ENCODE assay signal across 10 mouse cellular contexts in the genomic region with DNA sequence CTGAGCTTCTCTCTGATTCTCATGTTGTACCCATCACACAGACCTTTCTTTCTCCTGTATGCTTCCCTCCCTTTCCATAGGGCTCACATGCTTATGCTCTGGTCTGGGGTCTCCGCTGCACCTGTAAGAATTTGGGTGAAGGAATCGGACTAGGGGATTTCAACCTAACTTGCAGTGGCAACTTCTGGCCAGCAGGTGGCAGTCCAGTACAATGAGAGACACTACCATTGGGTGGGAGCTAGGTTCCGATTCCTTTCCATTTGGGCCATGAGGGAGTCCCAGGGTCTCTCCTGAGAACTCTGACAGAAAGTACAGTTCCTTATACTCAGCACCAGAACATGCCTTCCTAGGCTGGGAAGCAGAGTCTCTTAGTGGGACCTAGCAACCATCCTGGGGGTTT. TPM values are rescaled to one million over a fixed set of nuclear protein-coding genes. Genes with fewer than 3 reads are reported as not detected.
DNase-seq lines count a peak whose midpoint lies in the region; ATAC-seq and TF ChIP-seq lines count a peak whose summit lies in the region.
"Had no signal": no experiment of that assay in that cellular context is flagged by ENCODE, and none has a peak within 500 bp of the region (broad histone marks: within the 10 kb centered on the region; RNA-seq: fewer than 3 reads in every experiment).

No protein-coding gene starts in this region.

- TF ChIP-seq POLR2A in testis, adult 2 months (IDR thresholded peaks at IDR 0.05; ENCODE audit: control insufficient read depth, low read depth, low read length) = no peak

- H3K9ac ChIP-seq in intestine, postnatal 0 days (ENCODE audit: low read depth, low read length) = no peak overlapping the region
- H3K9ac ChIP-seq in intestine, embryonic 16.5 days (ENCODE audit: low read depth, low read length) = no peak overlapping the region
- no peak overlapping the region for H3K9ac ChIP-seq in midbrain, embryonic 16.5 days (ENCODE audit: low read depth, low read length)
- H3K9ac ChIP-seq: embryonic facial prominence, embryonic 13.5 days had no signal

- no peaks in the 10 kb centered on the region for H3K4me1 ChIP-seq in intestine, postnatal 0 days (replicated peaks; ENCODE audit: control insufficient read depth, insufficient read depth, low read length)
- no peaks in the 10 kb centered on the region for H3K4me1 ChIP-seq in intestine, embryonic 16.5 days (ENCODE audit: control insufficient read depth, insufficient read depth, low read length)
- no peaks in the 10 kb centered on the region for H3K4me1 ChIP-seq in midbrain, embryonic 16.5 days (ENCODE audit: control insufficient read depth, insufficient read depth, low read length)
- H3K4me1 ChIP-seq in testis, adult 2 months (ENCODE audit: control insufficient read depth, insufficient read depth, low read length) = no peaks in the 10 kb centered on the region; the same call in none of the 2 replicates

- H3K9me3 ChIP-seq in intestine, postnatal 0 days (ENCODE audit: control insufficient read depth) = no peaks in the 10 kb centered on the region
- H3K9me3 ChIP-seq in intestine, embryonic 16.5 days (ENCODE audit: control insufficient read depth, low read length) = no peaks in the 10 kb centered on the region
- no peaks in the 10 kb centered on the region for H3K9me3 ChIP-seq in midbrain, embryonic 16.5 days (replicated peaks; ENCODE audit: control insufficient read depth, low read length, poor library complexity, severe bottlenecking)
- H3K9me3 ChIP-seq: embryonic facial prominence, embryonic 13.5 days had no signal

- H3K36me3 ChIP-seq in intestine, postnatal 0 days (ENCODE audit: control insufficient read depth, insufficient read depth) = no peaks in the 10 kb centered on the region
- no peaks in the 10 kb centered on the region for H3K36me3 ChIP-seq in intestine, embryonic 16.5 days (ENCODE audit: control insufficient read depth, insufficient read depth, low read length)
- H3K36me3 ChIP-seq in midbrain, embryonic 16.5 days (ENCODE audit: control insufficient read depth, insufficient read depth, low read length) = no peaks in the 10 kb centered on the region
- no peaks in the 10 kb centered on the region for H3K36me3 ChIP-seq in testis, adult 2 months (ENCODE audit: control insufficient read depth, insufficient read depth, low read length)
- H3K36me3 ChIP-seq: embryonic facial prominence, embryonic 13.5 days had no signal

- no peaks in the 10 kb centered on the region for H3K27me3 ChIP-seq in intestine, postnatal 0 days (replicated peaks; ENCODE audit: control insufficient read depth, insufficient read depth, low read length)
- no peaks in the 10 kb centered on the region for H3K27me3 ChIP-seq in intestine, embryonic 16.5 days (replicated peaks; ENCODE audit: control insufficient read depth, insufficient read depth, low read length)
- no peaks in the 10 kb centered on the region; the same call in 1 of the 2 replicates for H3K27me3 ChIP-seq in midbrain, embryonic 16.5 days (ENCODE audit: control insufficient read depth, insufficient read depth, low read depth, low read length)
- H3K27me3 ChIP-seq in testis, adult 2 months (ENCODE audit: control insufficient read depth, insufficient read depth, low read length) = no peaks in the 10 kb centered on the region; the same call in 1 of the 2 replicates

- no peak overlapping the region for H3K27ac ChIP-seq in intestine, postnatal 0 days (ENCODE audit: low read depth, low read length)
- H3K27ac ChIP-seq in intestine, embryonic 16.5 days (ENCODE audit: low read length) = no peak overlapping the region
- H3K27ac ChIP-seq in left cerebral cortex, adult 2 months = no peak overlapping the region
- no peak overlapping the region for H3K27ac ChIP-seq in midbrain, embryonic 16.5 days (ENCODE audit: low read length)
- H3K27ac ChIP-seq in testis, adult 2 months (ENCODE audit: control insufficient read depth, insufficient read depth, low read depth, low read length) = no peak overlapping the region
- H3K27ac ChIP-seq: embryonic facial prominence, embryonic 13.5 days; macrophage had no signal

- no peak overlapping the region for H3K4me2 ChIP-seq in intestine, postnatal 0 days (replicated peaks; ENCODE audit: low read depth)
- no peak overlapping the region for H3K4me2 ChIP-seq in intestine, embryonic 16.5 days (ENCODE audit: low read depth, low read length)
- no peak overlapping the region for H3K4me2 ChIP-seq in midbrain, embryonic 16.5 days (ENCODE audit: low read length)
- H3K4me2 ChIP-seq: embryonic facial prominence, embryonic 13.5 days had no signal

- intact Hi-C loops in heart, postnatal 10 days (cut with DNase I) = loop anchor here (1.0 kb wide), 1 partner anchor 101 kb away; no protein-coding TSS in a partner anchor
- intact Hi-C loops in left cerebral cortex, adult 2 months (cut with DNase I) = loop anchor here (1.0 kb wide), 1 partner anchor 101 kb away; no protein-coding TSS in a partner anchor

- TF ChIP-seq CTCF in intestine, postnatal 0 days (IDR thresholded peaks at IDR 0.05; ENCODE audit: low read depth) = peak; percentile 96
- peak; percentile 96 for TF ChIP-seq CTCF in left cerebral cortex, adult 2 months (IDR thresholded peaks at IDR 0.05)
- TF ChIP-seq CTCF in testis, adult 2 months (IDR thresholded peaks at IDR 0.05; ENCODE audit: control insufficient read depth, insufficient read depth, insufficient replicate concordance, low read depth, low read length) = peak; percentile 92; the same call in 1 of the 2 replicates

- ATAC-seq in intestine, postnatal 0 days = no peak
- ATAC-seq in intestine, embryonic 16.5 days = no peak
- peak; percentile 60; the same call in 1 of the 2 replicates for ATAC-seq in midbrain, embryonic 16.5 days

- peak; percentile 66 for DNase-seq in adipocyte (ENCODE audit: low spot score)
- peak; percentile 72 to 74 for DNase-seq in cerebellum, postnatal 36 days
- peak; percentile 52 to 78 for DNase-seq in heart, postnatal 10 days
- DNase-seq in left cerebral cortex, adult 2 months (ENCODE audit: extremely low spot score in 1 of 2, low spot score in 2 of 2) = peak; percentile 51 to 69

- H3K4me3 ChIP-seq in intestine, postnatal 0 days (ENCODE audit: low read depth, low read length) = no peak overlapping the region
- no peak overlapping the region for H3K4me3 ChIP-seq in intestine, embryonic 16.5 days (ENCODE audit: low read length)
- H3K4me3 ChIP-seq in left cerebral cortex, adult 2 months = no peak overlapping the region
- no peak overlapping the region for H3K4me3 ChIP-seq in midbrain, embryonic 16.5 days (ENCODE audit: low read depth, low read length)
- no peak overlapping the region for H3K4me3 ChIP-seq in testis, adult 2 months (ENCODE audit: control insufficient read depth, low read depth, low read length)
- H3K4me3 ChIP-seq: embryonic facial prominence, embryonic 13.5 days had no signal

- 16% methylated on average over 3 of the region's 3 CpGs for WGBS in intestine, postnatal 0 days
- 22% methylated on average over 3 of the region's 3 CpGs for WGBS in intestine, embryonic 16.5 days
- WGBS in midbrain, embryonic 16.5 days = 17% methylated on average over 3 of the region's 3 CpGs

RNA-seq across cellular contexts. Expression of gene Vrtn, which starts 13.1 kb away (rescaled TPM):
- not detected in 2 replicates for polyA plus RNA-seq in intestine, postnatal 0 days (2015; fragmentation: Nextera tagmentation; extraction: Ambion mirVana)
- not detected in 2 replicates for polyA plus RNA-seq in intestine, embryonic 16.5 days (2015; fragmentation: Nextera tagmentation; extraction: Ambion mirVana)
- total RNA-seq in heart, postnatal 10 days (2021) = not detected
- total RNA-seq in left cerebral cortex, adult 2 months (2021) = not detected
- 0.08 and 0.09 TPM in 2 replicates for polyA plus RNA-seq in midbrain, embryonic 16.5 days (2015; fragmentation: Nextera tagmentation; extraction: Ambion mirVana)
- polyA plus RNA-seq in testis, adult 2 months (2012; rRNA removed) = 0.07 and 0.16 TPM in 2 replicates
- polyA plus RNA-seq: embryonic facial prominence, embryonic 13.5 days; macrophage had no signal

RNA-seq across cellular contexts. Expression of gene Abcd4, which starts 36.7 kb away (rescaled TPM):
- 16.8 and 20.4 TPM in 2 replicates for polyA plus RNA-seq in intestine, postnatal 0 days (2015; fragmentation: Nextera tagmentation; extraction: Ambion mirVana)
- 27.8 and 28.2 TPM in 2 replicates for polyA plus RNA-seq in intestine, embryonic 16.5 days (2015; fragmentation: Nextera tagmentation; extraction: Ambion mirVana)
- 1 to 10 TPM; 5.8 to 7.3 TPM for total RNA-seq in heart, postnatal 10 days (2021)
- 10 to 100 TPM; 10.2 to 11.4 TPM for total RNA-seq in left cerebral cortex, adult 2 months (2021)
- 13.9 and 14.5 TPM in 2 replicates for polyA plus RNA-seq in midbrain, embryonic 16.5 days (2015; fragmentation: Nextera tagmentation; extraction: Ambion mirVana)
- polyA plus RNA-seq in testis, adult 2 months (2012; rRNA removed) = 1.8 TPM in 2 replicates

RNA-seq across cellular contexts. Expression of gene Syndig1l, which starts 44.7 kb away (rescaled TPM):
- polyA plus RNA-seq in intestine, postnatal 0 days (2015; fragmentation: Nextera tagmentation; extraction: Ambion mirVana) = 0.12 TPM in 1 of 2 replicates, not detected in the other
- polyA plus RNA-seq in intestine, embryonic 16.5 days (2015; fragmentation: Nextera tagmentation; extraction: Ambion mirVana) = 0.05 and 0.07 TPM in 2 replicates
- total RNA-seq in heart, postnatal 10 days (2021) = not detected
- 10 to 100 TPM; 11.7 to 21.3 TPM for total RNA-seq in left cerebral cortex, adult 2 months (2021)
- polyA plus RNA-seq in midbrain, embryonic 16.5 days (2015; fragmentation: Nextera tagmentation; extraction: Ambion mirVana) = 7.7 and 10.9 TPM in 2 replicates
- polyA plus RNA-seq in testis, adult 2 months (2012; rRNA removed) = 12.9 and 14.7 TPM in 2 replicates
- polyA plus RNA-seq: embryonic facial prominence, embryonic 13.5 days had no signal
